Mouse (Mus musculus) heart, embryonic 14.5 days (tissue): Measurements from ENCODE around the gene Slc35e3. TPM values are rescaled to one million over a fixed set of nuclear protein-coding genes. Genes with fewer than 3 reads are reported as not detected.

Experiments
- ATAC-seq: fragments of 200-750 bp; cut with Nextera tagmentation; 2 replicates; pipeline ENCODE4 v1.8.0; 2017; ENCODE audit warnings: low read depth, moderate TSS enrichment; ENCODE audit not compliant: insufficient number of reproducible peaks, insufficient read depth, low FRiP score
- H3K27ac ChIP-seq, 2 experiments: fragments of 200-500 bp in 1 of 2; fragments of 300-500 bp in 1 of 2; sonication (generic) in 1 of 2; replicated peaks in 1 of 2; 2 replicates each; pipeline ENCODE4 v1.5.1; 2012 to 2014; ENCODE audit warnings: low read depth in 2 of 2, low read length in 2 of 2, control low read depth in 1 of 2, mild to moderate bottlenecking in 1 of 2, mixed read lengths in 1 of 2; ENCODE audit not compliant: control insufficient read depth in 1 of 2, insufficient read depth in 1 of 2
- H3K27me3 ChIP-seq: fragments of 300-500 bp; sonication (generic); 2 replicates; pipeline ENCODE4 v1.6.1; 2014; ENCODE audit warnings: mild to moderate bottlenecking, low read length, control low read depth; ENCODE audit not compliant: control insufficient read depth, insufficient read depth
- H3K36me3 ChIP-seq: fragments of 300-500 bp; sonication (generic); 2 replicates; pipeline ENCODE4 v1.6.1; 2014; ENCODE audit warnings: mild to moderate bottlenecking, control low read depth, low read length, mixed read lengths; ENCODE audit not compliant: control insufficient read depth, insufficient read depth
- H3K4me1 ChIP-seq, 2 experiments: fragments of 200-500 bp in 1 of 2; fragments of 300-500 bp in 1 of 2; sonication (generic) in 1 of 2; 2 replicates each; pipeline ENCODE4 v1.6.1; 2012 to 2014; ENCODE audit warnings: low read length in 2 of 2, control low read depth in 1 of 2, mixed read lengths in 1 of 2; ENCODE audit not compliant: control insufficient read depth in 2 of 2, insufficient read depth in 2 of 2
- H3K4me2 ChIP-seq: fragments of 300-500 bp; sonication (generic); 2 replicates; pipeline ENCODE4 v1.6.1; 2014; ENCODE audit warnings: mild to moderate bottlenecking, low read length
- H3K4me3 ChIP-seq, 2 experiments: fragments of 200-500 bp in 1 of 2; fragments of 300-500 bp in 1 of 2; sonication (generic) in 1 of 2; 2 replicates each; pipeline ENCODE4 v1.5.1; 2012 to 2014; ENCODE audit warnings: low read length in 2 of 2, mild to moderate bottlenecking in 2 of 2, control low read depth in 1 of 2, low read depth in 1 of 2, moderate library complexity in 1 of 2; ENCODE audit not compliant: control insufficient read depth in 1 of 2, insufficient read depth in 1 of 2
- H3K9ac ChIP-seq: fragments of 300-500 bp; sonication (generic); 2 replicates; pipeline ENCODE4 v1.6.1; 2014; ENCODE audit warnings: mild to moderate bottlenecking, low read length
- H3K9me3 ChIP-seq: fragments of 300-500 bp; sonication (generic); 2 replicates; pipeline ENCODE4 v1.6.1; 2016; ENCODE audit warnings: low read length, control low read depth; ENCODE audit not compliant: control insufficient read depth
- WGBS: fragments of 180-500 bp; shearing (Covaris S2); extraction: QIAGEN DNeasy Blood & Tissue Kit; methylation state at CpG from one replicate; pipeline ENCODE4 v1.1.7; 2014; 5-methylcytosine and 5-hydroxymethylcytosine counted together
- polyA plus RNA-seq: library from polyadenylated mRNA; unstranded; fragments of >200 nt; fragmentation: Nextera tagmentation; extraction: Ambion mirVana; gene quantifications from 2 replicates; pipeline ENCODE4 v1.2.1, GENCODE M21; 2014

Slc35e3 gene
- polyA plus RNA-seq, 1 experiment from 2014 or later, result 7.7 TPM

DNA sequence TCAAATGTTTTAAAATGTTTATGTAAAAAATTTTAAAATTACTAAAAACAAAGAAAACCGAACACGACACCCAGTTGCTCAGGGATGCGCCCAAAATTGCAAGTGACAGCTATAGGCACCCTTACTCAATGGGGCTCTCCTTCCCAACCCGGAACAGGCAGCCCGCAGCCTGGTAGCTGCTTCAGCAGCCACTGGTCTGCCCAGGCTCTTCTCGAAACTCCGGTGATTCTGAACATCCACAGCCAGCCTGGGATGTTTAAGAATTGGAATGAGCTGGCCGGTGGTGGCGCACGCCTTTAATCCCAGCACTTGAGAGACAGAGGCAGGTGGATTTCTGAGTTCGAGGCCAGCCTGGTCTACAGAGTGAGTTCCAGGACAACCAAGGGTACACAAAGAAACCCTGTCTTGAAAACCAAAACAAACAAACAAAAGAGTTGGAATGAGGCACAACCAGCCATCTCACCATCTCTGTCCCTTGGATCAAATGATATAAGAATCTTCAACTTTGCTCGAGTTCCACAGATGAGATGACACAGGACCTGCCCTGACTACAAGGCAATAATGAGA, 15.4 kb downstream of the Slc35e3 start:
- no peak overlapping the region for H3K27ac ChIP-seq
- H3K4me2 ChIP-seq, result no peak overlapping the region
- 90% methylated on average over 12 of the region's 12 CpGs for WGBS
- H3K9ac ChIP-seq, result no peak overlapping the region
- H3K36me3 ChIP-seq, result no peaks in the 10 kb centered on the region
- no peak for ATAC-seq
- H3K4me3 ChIP-seq, result no peak overlapping the region
- H3K27me3 ChIP-seq, result no peaks in the 10 kb centered on the region
- H3K9me3 ChIP-seq, result no peaks in the 10 kb centered on the region
- peaks cover 0 to 2% of the 10 kb centered on the region in 2 experiments; a peak in 2 of 4 replicates for H3K4me1 ChIP-seq

GRCm38 (mm10) chr10:117730140-117730539, 16.0 kb downstream of the Slc35e3 start:
- Histone ChIP-seq H3K4me1 (peaks cover 0 to 2% of the 10 kb centered on the region in 2 experiments; a peak in 2 of 4 replicates), H3K4me3 (no peak overlapping the region), H3K27me3 (no peaks in the 10 kb centered on the region), H3K4me2 (no peak overlapping the region), H3K9me3 (no peaks in the 10 kb centered on the region), H3K27ac (no peak overlapping the region), H3K9ac (no peak overlapping the region), H3K36me3 (no peaks in the 10 kb centered on the region)
- 90% methylated on average over 7 of the region's 7 CpGs for WGBS
- no peak for ATAC-seq

- Histone ChIP-seq H3K4me2 (no peak overlapping the region), H3K36me3 (no peaks in the 10 kb centered on the region), H3K9me3 (no peaks in the 10 kb centered on the region), H3K9ac (no peak overlapping the region), H3K4me3 (no peak overlapping the region), H3K27me3 (no peaks in the 10 kb centered on the region), H3K27ac (no peak overlapping the region), H3K4me1 (peaks cover 0 to 2% of the 10 kb centered on the region in 2 experiments; a peak in 2 of 4 replicates)
- no peak for ATAC-seq
- 54% methylated on average over 11 of the region's 11 CpGs for WGBS
Observed at GRCm38 (mm10) chr10:117729139-117729814, 16.9 kb downstream of the Slc35e3 start.

GRCm38 (mm10) chr10:117728574-117728973, 17.6 kb downstream of the Slc35e3 start:
- Histone ChIP-seq H3K4me2 (no peak overlapping the region), H3K27ac (no peak overlapping the region), H3K4me3 (no peak overlapping the region), H3K4me1 (peaks cover 0 to 2% of the 10 kb centered on the region in 2 experiments; a peak in 2 of 4 replicates), H3K36me3 (no peaks in the 10 kb centered on the region), H3K9ac (no peak overlapping the region), H3K9me3 (no peaks in the 10 kb centered on the region), H3K27me3 (no peaks in the 10 kb centered on the region)
- no peak for ATAC-seq
- 84% methylated on average over 5 of the region's 5 CpGs for WGBS

- no peak overlapping the region for H3K4me3 ChIP-seq
- WGBS, result 69% methylated on average over 9 of the region's 9 CpGs
- H3K9ac ChIP-seq, result no peak overlapping the region
- no peak for ATAC-seq
- no peaks in the 10 kb centered on the region for H3K27me3 ChIP-seq
- no peak overlapping the region for H3K4me2 ChIP-seq
- H3K9me3 ChIP-seq, result no peaks in the 10 kb centered on the region
- peaks cover 0 to 2% of the 10 kb centered on the region in 2 experiments; a peak in 1 of 4 replicates for H3K4me1 ChIP-seq
- no peaks in the 10 kb centered on the region for H3K36me3 ChIP-seq
- no peak overlapping the region for H3K27ac ChIP-seq
Observed at GRCm38 (mm10) chr10:117727518-117728110, 18.6 kb downstream of the Slc35e3 start.

DNA sequence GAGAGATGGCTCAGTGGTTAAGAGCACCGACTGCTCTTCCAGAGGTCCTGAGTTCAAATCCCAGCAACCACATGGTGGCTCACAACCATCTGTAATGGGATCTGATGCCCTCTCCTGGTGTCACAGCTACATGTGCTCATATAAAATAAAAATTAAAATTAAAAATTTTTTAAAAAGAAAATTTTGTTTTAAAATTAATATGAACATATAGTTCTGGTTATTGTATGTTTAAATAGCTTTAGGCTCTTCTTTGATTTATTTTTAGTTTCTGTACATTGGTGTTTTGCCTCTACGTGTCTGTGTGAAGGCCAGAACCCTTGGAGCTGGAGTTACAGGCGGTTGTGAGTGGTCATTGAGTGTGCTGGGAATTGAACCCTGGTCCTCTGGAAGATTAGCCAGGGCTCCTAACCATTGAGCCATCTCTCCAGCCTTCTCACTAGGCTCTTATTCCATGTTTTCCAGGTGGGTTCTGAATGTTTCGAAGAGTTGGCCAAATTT, 19.2 kb downstream of the Slc35e3 start:
- Histone ChIP-seq H3K27ac (no peak overlapping the region), H3K4me1 (peaks cover 0 to 2% of the 10 kb centered on the region in 2 experiments; a peak in 1 of 4 replicates), H3K36me3 (no peaks in the 10 kb centered on the region), H3K4me2 (no peak overlapping the region), H3K4me3 (no peak overlapping the region), H3K27me3 (no peaks in the 10 kb centered on the region), H3K9ac (no peak overlapping the region), H3K9me3 (no peaks in the 10 kb centered on the region)
- no peak for ATAC-seq
- 98% methylated on average over 4 of the region's 4 CpGs for WGBS

- Histone ChIP-seq H3K27me3 (no peaks in the 10 kb centered on the region), H3K36me3 (no peaks in the 10 kb centered on the region), H3K9me3 (no peaks in the 10 kb centered on the region), H3K4me3 (no peak overlapping the region), H3K4me2 (no peak overlapping the region), H3K4me1 (peaks cover 0 to under 1% of the 10 kb centered on the region in 2 experiments; a peak in 1 of 4 replicates), H3K9ac (no peak overlapping the region), H3K27ac (no peak overlapping the region)
- ATAC-seq, result no peak
- 92% methylated on average over 4 of the region's 4 CpGs for WGBS
Observed at GRCm38 (mm10) chr10:117726350-117726749, 19.8 kb downstream of the Slc35e3 start.
